Mouse (Mus musculus) ovary, postnatal 10 days (tissue): ENCODE measurements at regions not wholly inside any gene's neighbourhood (a gene's known extent, or its start where the extent isn't known, plus 50 kb on each side); places are given as distances from the start of the nearest gene placed in this dataset.

ENCODE experiments used
- DNase-seq: peaks from one replicate; pipeline ENCODE4 v3.0.0; 2022; ENCODE audit warnings: low spot score

DNA sequence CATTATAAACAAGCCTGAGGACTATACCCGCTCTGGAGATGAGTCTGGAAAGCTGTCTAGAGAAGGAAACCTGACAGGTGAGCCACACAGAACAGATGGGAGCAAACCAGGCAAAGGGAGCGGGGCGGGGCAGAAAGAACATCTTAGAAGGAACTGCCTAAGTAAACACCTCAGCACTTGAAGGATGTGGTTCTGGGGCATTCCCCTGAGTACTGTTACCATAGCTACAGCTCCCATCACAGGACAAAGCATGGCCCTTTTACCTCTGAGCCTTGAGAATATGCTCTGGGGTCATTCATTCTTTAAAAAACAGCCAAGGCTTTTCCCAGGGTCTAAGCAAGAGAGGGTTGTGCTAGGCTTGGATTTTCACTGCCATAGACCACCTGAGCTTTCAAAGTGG is 127.6 kb downstream of the Rpap3 start:
- DNase-seq, result no peak

DNA sequence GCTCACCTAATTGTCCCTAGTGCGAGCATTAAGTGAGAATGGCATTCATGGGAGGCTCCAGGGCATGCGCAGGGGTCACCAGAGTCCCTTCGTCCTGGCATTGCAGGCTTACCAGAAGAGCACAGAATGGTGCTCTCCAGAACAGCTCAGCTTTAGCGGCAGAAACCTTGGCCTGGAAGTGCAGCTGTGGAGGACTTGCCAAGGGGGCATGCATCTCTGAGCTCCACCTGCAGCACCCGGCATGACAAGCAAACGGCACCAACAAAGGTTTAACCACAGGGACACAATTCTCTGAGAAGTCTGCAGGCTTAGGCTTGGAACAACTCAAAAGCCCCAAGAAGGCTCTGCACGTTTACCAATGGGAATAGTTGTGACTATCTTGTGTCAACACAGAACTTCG is 128.4 kb downstream of the Rpap3 start:
- no peak for DNase-seq

DNA sequence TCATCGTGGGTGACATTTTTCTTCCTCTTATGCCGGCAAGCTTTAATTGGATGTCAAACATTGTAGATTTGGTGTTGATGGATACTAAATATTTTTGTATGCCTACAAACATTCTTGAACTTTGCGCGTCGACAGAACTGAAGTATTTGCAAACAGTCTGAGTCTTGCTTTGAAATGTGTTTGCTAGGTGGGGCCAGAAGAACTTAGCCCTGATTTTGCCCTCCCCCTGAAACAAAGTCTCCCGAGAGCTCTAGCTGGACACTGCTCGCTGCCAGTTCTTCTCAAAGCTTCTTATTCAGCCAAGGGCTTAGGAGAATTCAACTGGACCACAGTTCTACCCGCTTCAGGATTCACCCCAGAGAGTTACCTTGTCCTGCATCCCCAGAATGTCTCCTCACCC is 133.0 kb downstream of the Rpap3 start:
- DNase-seq, result no peak

DNA sequence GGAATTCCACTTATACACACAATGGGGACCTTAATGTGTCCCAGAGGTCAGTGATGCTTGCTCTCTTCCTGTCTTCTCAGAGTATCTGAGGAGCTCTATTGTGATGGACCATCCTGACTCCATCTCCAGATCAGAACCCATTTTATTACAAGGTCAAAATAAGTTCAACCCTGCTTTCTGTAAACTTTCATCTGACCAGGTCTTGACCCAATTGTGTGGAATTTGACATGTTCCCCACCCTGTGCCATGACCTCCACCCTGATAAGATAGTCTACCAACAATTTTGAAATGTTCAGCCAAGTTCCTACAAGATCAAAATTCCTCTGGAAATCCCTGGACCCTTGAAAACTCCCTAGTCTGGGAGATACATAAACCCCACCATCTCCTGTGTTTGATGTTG is 133.7 kb downstream of the Rpap3 start:
- DNase-seq, result no peak

DNA sequence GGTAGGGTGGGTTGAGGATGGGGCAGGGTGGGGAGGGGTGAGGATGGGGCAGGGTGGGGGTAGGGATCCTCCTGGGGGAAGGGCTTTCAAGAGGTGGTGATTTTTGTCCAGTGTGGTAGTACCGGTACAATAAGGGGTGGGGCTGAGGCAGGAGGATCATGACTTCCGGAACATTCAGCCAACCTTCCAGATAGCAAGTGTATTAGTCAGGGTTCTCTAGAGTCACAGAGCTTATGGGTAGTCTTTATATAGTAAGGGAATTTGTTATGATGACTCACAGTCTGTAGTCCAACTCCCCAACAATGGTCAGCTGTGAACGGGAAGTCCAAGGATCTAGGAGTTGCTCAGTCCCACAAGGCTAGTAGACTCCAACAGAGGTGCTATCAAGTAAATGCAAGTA is 145.5 kb downstream of the Rpap3 start:
- no peak for DNase-seq

DNA sequence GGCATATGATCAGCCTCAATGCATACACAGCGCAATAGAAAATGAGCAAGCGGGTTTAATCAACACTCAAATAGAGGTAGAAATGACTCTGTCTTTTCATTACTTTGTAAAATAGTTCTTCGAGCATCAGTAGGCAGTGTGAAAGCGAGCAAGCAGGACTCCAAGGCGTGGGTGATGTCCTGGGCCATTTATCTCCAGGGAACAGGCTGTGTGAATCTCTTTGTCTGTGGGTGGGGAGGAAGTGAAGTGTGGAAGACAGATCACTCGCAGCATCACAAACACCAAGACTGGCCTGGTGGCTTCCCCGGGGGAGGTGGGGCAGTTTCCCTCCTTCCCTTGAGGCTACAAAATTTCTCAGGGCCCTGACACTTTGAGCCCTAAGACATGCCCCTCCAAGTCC is 146.9 kb downstream of the Rpap3 start:
- no peak for DNase-seq

DNA sequence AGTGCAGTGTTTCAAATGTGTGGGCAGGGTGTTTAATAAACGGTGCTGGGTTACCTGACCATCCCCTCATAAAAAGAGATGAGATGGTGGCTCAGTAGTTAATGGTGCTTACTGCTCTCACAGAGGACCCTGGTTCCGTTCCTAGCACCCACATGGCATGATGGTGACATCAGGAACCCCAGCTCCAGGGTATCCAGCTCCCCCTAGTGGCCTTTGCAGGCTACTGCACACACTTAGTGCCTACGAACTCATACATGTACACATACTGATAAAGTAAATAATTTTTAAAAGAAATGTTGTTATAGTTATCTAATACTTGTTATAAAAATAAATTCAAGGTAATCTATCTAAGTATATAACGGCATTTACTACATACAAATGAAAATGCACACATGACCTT is 157.3 kb downstream of the Rpap3 start:
- no peak for DNase-seq

DNA sequence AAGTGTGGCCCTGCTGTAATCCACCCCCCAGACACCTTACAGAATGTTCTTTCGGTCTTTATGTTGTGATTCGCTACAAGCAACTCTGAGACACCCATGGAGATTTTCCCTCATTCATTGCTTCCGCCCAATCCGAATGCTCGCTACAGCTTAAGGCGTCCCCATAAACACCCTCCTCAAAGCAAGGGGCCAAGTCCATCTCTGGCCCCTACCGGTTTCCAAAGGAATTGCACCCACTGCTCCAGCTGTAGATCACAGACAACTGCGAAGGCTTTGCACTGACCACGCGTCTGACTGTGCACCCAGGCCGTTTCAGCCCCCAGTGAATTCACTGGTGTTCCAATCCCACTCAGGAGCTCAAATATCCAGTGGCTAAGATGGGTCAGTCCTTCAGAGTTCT is 160.6 kb downstream of the Rpap3 start:
- DNase-seq, result no peak

DNA sequence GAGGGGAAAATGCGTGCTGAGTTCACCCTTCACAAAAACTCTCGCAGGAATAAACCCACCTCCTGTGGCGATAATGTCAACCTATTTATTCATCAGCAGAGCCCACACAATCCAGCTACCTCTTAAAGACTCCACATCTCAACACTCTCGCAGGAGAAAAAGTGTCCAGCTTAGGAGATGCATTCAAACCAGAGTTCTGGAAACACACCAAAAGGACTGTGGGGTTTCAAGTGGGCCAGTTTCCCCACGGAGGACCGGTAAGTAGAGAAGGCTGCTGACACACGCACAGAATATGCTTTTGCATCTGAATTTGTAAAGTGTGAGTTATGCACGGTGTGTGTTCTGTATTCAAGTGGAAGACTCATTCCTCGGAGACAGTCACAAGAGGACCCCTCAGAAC is 164.0 kb downstream of the Rpap3 start:
- DNase-seq, result no peak

DNA sequence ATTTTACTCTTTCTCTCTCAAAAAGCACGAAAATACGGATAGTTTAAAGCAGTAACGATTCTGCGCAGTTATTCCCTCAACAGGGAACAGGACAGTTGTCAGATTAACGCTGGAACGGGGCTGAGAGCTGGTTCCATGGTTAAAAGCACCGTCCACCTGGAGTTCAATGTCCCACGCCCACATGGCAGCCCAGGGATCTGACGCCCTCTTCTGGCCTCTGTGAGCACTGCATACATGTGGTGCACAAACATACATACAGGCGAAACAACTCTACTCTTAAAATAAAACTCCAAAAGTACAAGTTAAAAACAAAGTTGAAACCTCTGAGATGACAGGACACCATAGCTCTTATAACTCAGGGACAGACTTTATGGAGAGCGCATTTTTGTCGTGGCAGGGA is 169.5 kb downstream of the Rpap3 start:
- no peak for DNase-seq

DNA sequence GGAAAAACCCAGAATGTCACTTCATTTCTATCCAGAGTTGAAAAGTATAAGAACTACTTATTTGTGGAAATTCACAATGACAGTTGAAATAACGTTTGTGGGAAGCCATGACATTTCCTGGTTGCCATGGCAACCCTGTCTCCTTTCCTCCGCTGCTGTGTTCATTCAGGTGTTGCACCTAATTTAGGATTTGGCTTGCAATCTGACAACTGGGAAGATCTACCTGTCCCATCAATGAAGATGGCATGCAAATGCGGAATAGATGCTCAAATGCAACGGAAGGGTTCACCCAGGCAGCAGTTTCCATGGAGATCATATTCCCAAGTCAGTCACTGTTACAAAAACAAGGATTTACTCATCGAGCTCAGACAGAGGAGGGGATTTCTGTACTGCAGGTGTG is 170.7 kb downstream of the Rpap3 start:
- DNase-seq, result no peak

DNA sequence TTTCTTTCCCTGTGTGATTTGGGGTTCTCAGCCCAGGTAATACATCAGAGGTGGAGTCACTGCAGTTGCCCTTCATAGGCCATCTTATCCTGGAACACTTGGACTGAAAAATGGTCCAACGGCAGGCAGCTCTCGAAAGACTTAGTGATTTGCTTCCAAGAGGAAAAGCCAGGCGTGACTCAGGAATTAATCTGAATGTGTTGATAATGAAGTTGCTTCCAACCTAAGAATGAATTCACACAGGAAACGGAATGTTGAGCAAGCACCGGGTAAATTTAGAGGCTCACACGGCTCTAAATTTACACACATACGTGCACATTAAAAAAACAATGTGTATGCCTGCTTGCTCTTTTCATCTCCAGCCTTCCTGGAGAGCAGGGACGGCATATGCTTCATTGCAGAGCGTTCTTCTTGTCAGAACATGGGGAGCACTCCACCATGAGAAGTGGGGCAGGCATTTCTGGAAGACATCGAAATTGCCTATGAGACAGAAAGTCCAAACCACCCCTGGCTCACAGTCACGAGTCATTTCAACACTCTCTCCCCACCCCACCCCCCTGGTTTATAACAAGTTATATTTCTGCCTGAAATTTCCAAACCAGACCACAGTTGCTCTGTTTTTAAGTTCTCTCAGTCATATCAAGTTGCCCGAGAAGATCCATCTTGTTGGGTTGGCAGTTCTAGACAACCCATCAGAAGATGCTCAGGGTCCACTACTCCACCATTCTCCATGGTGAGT is 171.9 kb downstream of the Rpap3 start:
- no peak for DNase-seq

DNA sequence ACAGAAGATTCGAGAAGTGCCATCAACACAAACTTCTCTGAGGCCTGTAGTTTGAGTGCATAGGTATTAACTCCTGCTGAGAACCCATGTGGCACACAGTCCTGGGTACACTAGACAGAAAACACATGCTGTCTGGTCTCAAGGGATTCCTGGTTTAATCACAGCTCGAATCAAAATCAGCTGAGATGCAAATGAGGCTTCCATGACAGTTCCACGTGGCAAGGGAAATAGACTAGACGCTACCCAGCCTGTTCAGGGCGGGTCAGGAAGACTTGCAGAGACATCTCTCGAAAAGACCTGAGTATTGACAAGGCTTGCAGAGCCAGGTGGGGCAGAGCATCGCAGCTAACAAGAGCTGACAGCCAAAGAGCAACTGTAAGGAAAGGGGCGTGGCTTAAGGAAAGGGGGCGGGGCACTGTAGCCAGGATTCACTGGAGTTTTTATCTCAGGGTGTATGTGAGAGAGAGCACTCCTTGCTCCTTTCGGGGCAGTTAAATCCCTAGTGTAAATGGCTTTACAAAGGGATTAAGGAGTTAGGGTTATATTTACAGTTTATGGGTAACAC is 173.2 kb downstream of the Rpap3 start:
- no peak for DNase-seq

DNA sequence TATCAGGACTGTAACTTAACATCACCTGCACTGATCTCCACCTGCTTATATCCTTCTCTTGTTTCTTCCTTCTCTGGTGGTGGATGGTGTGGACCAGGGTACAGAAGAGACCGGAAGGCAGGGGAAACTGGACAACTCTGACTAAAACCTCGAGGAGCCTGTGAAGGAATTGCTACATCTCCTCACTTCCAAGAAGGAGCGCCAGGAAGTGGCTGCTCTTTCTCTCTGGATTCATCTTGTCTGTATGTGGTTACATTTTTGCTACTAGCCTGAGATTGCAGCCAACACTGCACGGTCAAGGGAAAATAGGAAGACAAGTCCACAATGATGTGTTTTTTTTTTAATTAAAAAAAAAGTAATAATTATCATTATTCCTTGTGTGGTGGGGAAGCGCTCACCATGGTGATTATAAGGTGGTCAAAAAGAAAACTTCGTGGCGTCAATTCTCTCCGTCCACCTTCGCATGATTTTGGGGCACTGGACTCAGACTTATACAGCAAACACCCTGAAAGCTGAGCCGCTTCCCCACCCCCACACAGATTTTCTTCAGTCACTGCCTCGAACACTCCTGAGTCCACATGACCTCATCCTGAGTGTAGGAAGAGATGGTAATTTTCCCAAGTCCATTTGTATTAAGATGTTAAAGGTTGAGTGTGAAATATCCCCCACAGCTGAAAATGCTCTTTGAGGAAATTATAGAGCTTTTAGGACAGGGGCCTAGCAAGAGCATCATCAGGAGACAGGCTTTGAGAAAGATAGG is 177.2 kb downstream of the Rpap3 start:
- no peak for DNase-seq

DNA sequence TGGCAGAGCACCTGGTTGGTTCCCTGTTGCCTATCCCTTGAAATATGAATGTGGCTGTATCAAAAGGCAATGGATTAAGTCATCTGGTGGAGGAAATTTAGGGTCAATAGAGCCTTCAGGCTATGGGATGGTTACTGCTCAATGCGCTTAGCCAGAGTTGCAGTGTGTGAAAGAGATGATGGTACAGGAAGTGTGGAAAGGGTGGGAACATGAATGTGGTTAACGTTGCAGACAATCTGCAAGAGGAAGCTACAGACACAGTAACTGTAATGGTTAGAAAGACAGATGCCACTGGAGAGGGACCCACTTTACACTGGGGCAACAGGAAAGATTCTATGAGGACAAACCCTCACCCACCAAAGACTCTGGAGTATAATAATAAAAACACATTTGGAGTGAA is 185.2 kb downstream of the Rpap3 start:
- no peak for DNase-seq

DNA sequence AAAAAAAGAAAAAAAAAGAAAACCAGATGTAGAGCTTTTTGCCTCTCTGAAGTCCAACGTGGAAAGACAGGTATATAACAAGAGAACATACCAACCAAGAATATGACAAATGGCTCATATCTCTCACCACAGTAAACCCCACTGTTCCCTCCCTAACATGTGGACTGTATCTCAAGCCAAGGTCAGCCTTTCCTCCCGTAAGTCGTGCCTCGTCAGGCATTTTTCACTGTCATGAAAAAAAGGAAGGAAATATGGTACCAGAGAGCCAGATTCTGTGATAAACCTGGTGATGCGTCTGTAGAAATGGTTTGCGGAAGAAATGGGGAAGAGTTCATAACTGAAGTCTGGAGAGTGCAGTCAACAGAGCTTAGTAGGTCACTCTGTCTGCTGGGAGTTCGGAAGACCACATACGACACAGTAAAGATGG is 185.7 kb downstream of the Rpap3 start:
- no peak for DNase-seq

DNA sequence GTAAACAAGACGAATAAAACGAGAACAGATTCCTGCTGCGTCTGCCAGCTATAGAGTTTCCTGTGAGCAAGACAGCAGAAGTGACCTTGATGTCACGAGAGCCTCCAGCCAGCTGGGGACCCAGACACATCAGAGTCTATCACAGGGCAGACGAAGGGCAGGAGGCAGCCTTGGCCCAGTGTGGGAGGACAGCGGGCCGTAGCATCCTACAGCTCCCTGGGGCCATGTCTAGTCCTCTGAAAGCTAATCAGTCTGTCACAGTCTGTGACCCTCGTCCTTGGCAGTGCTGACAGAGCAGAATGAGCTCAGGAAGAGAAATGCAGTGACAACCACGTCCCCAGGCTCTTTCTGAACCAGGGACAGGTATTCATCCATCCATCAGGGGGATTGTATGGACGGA is 187.7 kb downstream of the Rpap3 start:
- no peak for DNase-seq

DNA sequence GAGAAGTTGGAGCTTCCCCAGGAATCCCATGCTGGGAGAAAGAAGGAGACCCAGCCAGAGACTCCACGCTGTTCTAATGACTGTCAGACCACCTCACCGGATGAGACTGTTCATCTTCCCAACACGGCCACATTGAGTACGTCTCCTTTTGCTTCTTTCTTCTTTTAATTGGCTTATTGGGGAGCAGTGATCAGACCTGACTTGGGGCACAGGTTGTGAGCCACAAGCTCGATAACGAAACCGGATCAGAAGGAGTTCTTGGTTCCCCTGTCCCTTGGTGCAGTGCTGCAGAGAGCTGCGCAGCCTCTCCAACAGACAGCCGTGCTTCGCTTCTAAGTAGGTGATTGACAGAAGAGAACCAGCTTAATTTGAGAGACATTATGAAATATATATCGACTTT is 188.4 kb downstream of the Rpap3 start:
- DNase-seq, result no peak

DNA sequence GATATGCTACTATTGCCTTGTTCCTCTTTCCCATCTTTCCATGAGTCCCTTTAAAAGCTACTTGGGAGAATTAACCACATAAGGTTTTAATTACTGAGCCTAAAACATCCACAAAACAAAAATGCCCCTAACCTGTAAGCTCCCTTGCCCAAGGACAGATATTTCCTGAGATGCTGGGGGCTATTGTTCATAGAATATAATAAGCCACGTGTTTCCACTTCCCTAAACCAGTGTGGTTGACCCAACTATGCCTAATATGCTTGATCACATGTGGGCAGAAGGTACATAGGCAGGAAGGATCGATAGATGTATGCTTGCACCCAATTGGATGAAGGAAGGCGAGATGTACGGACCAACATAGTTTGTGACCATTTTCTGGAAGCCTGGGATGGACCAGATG is 189.9 kb downstream of the Rpap3 start:
- no peak for DNase-seq

DNA sequence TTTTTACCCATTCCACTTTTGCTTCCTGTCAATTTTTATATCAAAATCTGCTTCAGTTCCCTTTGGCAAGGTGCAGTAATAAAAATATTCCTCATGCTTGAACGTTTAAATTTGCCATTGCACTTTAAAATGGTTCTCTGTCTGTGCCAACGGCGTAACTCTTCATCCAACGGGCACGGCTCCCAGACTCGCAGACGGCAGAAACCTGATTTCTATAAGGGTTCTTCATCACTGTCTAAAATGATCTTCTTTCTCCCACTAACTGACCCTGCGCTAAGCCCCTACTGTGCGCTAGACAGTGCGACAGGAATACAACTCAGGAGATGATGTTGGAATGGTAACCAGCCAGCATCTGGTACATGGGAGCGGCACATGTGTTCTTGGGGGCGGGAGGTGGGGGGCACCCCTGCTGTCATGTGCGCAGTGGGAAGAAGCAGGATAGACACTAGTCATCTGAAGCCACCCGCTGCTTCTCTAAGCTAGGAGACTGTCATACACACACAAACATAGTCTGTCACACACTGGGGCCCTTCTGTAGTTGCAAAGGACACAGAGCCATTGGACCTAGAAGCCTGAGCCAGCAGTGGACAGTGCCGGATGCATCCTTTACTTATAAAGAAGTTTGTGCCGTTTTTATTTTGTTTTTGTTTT is 197.8 kb downstream of the Rpap3 start:
- no peak for DNase-seq

DNA sequence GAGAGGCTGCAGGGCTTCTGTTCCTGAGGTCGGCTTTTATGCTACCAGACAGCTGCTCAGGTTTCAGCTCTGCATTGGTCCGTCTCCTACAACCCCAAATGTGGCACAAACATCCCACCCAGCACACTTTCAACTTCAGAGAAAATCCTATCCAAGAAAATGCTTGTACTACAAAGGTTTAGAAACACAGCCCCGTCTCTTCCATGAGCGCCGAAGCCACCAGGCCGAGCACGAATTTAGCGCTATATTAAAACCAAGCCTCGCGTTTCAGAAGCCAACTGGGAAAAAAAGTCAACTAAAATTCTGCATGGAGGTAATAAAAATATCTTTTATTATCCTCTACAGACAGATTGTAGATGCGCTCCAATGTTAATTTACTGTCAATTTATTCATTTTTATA is 198.4 kb downstream of the Rpap3 start:
- no peak for DNase-seq

DNA sequence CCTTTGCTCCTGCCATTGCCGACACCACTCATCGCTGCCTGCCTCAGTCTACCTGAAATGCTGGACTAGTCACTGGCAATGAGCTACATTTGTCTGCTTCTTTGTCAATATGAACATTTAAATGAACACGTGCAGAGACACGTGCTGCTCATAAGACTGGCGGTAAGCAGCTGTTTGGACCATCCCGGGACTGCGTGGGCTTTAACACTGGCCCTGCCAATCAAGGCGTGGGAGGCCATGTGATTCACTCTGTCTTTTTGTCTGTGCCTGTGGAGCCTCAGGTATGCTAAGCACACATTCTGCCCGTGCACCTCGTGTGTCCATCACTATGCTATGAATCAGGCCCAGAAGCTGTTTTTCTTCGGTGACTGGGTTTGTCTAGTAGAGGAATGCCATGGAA is 199.9 kb downstream of the Rpap3 start:
- no peak for DNase-seq

DNA sequence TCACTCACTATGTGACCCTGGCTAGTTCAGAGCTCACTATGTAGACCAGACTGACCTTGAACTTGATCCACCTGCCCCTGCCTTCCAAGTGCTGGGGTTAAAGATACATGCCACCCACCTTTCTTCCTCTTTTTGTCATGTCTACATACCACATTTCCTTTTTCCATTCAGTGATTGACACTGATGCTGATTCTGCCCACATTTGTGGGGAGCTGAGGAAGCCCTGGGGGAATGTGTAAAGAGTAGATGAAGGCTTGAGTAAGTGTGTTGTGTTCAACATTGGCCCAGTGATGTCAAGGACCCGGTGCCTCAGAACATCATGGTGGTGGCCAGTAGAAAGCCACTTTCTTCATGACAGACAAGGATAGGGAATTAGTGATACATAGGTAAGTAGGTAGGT is 201.3 kb downstream of the Rpap3 start:
- DNase-seq, result no peak
